Mouse (Mus musculus) cortical plate, adult 2 months (tissue): ENCODE measurements around the gene Slit1.

Experiments used
- CTCF ChIP-seq: fragments of 200-500 bp; IDR thresholded peaks from 2 replicates; pipeline ENCODE4 v1.5.1; 2011; ENCODE audit warnings: mild to moderate bottlenecking, control low read depth, low read length; ENCODE audit not compliant: insufficient read depth; ENCODE audit errors: extremely low read depth
- POLR2A ChIP-seq: fragments of 200-500 bp; IDR thresholded peaks from 2 replicates; pipeline ENCODE4 v1.6.1; 2011; ENCODE audit warnings: mild to moderate bottlenecking, low read length, control low read depth; ENCODE audit not compliant: insufficient read depth; ENCODE audit errors: extremely low read depth

GRCm38 (mm10) chr19:41707850-41708249 is 35.6 kb downstream of the Slit1 start:
- no peak for TF ChIP-seq POLR2A
- no peak for TF ChIP-seq CTCF
